Mouse (Mus musculus) stomach, embryonic 15.5 days (tissue): ENCODE results near the gene Sp100. TPM values are rescaled to one million over a fixed set of nuclear protein-coding genes. Genes with fewer than 3 reads are reported as not detected.
"Not testable (repeated sequence)": the region's sequence is repeated elsewhere in the genome, so short reads cannot be mapped to it uniquely, and the experiment has no call there.

Experiments used
- ATAC-seq: fragments of 200-750 bp; cut with Nextera tagmentation; 2 replicates; pipeline ENCODE4 v1.8.0; 2017; ENCODE audit warnings: low read depth, moderate number of reproducible peaks, moderate TSS enrichment; ENCODE audit not compliant: insufficient read depth, low FRiP score
- H3K27ac ChIP-seq: fragments of 300-500 bp; sonication (generic); 2 replicates; pipeline ENCODE4 v1.5.1; 2015; ENCODE audit warnings: mild to moderate bottlenecking, inconsistent platforms
- H3K27me3 ChIP-seq: fragments of 300-500 bp; sonication (generic); replicated peaks from 2 replicates; pipeline ENCODE4 v1.6.1; 2015; ENCODE audit warnings: inconsistent platforms
- H3K36me3 ChIP-seq: fragments of 300-500 bp; sonication (generic); 2 replicates; pipeline ENCODE4 v1.6.1; 2015; ENCODE audit warnings: inconsistent platforms
- H3K4me1 ChIP-seq: fragments of 300-500 bp; sonication (generic); 2 replicates; pipeline ENCODE4 v1.6.1; 2015; ENCODE audit warnings: inconsistent platforms
- H3K4me2 ChIP-seq: fragments of 300-500 bp; sonication (generic); 2 replicates; pipeline ENCODE4 v1.6.1; 2015; ENCODE audit warnings: mild to moderate bottlenecking, inconsistent platforms
- H3K4me3 ChIP-seq: fragments of 300-500 bp; sonication (generic); replicated peaks from 2 replicates; pipeline ENCODE4 v1.5.1; 2015; ENCODE audit warnings: inconsistent platforms
- H3K9ac ChIP-seq: fragments of 300-500 bp; sonication (generic); 2 replicates; pipeline ENCODE4 v1.6.1; 2015; ENCODE audit warnings: inconsistent platforms
- H3K9me3 ChIP-seq: fragments of 300-500 bp; sonication (generic); 2 replicates; pipeline ENCODE4 v1.6.1; 2016; ENCODE audit warnings: inconsistent platforms
- WGBS: fragments of 180-500 bp; shearing (Covaris S2); methylation state at CpG from one replicate; pipeline ENCODE4 v1.1.7; 2015; 5-methylcytosine and 5-hydroxymethylcytosine counted together
- polyA plus RNA-seq: library from polyadenylated mRNA; unstranded; fragments of >200 nt; fragmentation: Nextera tagmentation; extraction: Ambion mirVana; gene quantifications from 2 replicates; pipeline ENCODE4 v1.2.1, GENCODE M21; 2015

Gene Sp100
- 3.9 and 4.2 TPM in 2 replicates for polyA plus RNA-seq

- H3K4me1 ChIP-seq, H3K9ac ChIP-seq, H3K4me2 ChIP-seq, H3K27ac ChIP-seq, H3K4me3 ChIP-seq, H3K36me3 ChIP-seq, H3K27me3 ChIP-seq, H3K9me3 ChIP-seq, ATAC-seq: not testable (repeated sequence)
- 52% methylated on average over 6 of the region's 6 CpGs for WGBS
Measured at GRCm38 (mm10) chr1:85649881-85650280, at the start of gene Sp100. TSS of gene Sp100 (plus strand) at chr1:85649988.

DNA sequence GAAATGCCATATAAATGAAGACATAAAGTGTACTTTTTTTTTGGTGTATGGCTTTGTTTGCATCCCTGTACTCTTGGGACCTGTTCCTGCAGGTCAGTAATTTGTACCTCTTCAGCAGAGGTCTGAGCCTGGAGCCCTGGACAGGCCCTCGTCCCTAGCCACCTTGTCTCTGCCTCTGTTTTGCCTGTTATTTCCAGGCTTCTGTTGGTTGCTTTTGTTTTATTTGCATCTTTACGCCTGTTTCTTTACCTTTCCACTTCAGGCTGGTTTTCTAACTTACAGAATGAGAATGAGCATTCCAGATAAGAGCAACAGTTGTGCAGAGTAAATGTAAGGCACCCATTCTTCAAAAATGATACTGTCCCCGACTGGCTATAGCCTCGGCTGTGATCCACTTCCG, 49.7 kb upstream of the Sp100 start, which contains the start of gene Sp140:
Sp140 (plus strand) TSS at position 301 of the 400 bp plus-strand sequence.
- H3K9me3 ChIP-seq, H3K4me1 ChIP-seq, H3K4me3 ChIP-seq, H3K36me3 ChIP-seq, H3K9ac ChIP-seq, H3K27me3 ChIP-seq, ATAC-seq, H3K27ac ChIP-seq, H3K4me2 ChIP-seq: not testable (repeated sequence)
- whole genome bisulfite sequencing: 50% methylated on average over 1 of the region's 5 CpGs

DNA sequence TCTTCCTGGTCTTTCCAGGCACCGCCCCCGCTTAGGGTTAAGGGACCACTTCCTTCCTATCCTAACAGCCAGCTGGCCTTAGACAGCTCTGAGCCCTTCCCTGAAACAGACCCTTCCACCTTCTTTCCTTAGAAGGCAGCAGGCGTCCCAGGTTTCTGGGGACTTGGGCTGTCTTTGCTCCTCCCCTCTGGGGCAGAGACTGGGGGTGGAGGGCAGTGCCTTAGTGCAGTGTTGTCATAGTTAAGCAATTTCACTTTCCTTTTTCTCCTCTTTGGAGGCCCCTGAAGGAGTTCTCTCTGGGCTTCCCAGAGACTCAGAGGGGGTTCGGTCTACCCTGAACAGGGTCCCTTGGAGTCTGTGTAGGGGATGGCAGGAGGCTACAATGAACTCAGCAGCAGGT, 49.0 kb upstream of the Sp100 start:
- H3K4me1 ChIP-seq, H3K9ac ChIP-seq, H3K4me3 ChIP-seq, ATAC-seq, H3K27me3 ChIP-seq, H3K9me3 ChIP-seq, H3K4me2 ChIP-seq, H3K36me3 ChIP-seq, H3K27ac ChIP-seq: not testable (repeated sequence)
- 53% methylated on average over 4 of the region's 4 CpGs for WGBS

DNA sequence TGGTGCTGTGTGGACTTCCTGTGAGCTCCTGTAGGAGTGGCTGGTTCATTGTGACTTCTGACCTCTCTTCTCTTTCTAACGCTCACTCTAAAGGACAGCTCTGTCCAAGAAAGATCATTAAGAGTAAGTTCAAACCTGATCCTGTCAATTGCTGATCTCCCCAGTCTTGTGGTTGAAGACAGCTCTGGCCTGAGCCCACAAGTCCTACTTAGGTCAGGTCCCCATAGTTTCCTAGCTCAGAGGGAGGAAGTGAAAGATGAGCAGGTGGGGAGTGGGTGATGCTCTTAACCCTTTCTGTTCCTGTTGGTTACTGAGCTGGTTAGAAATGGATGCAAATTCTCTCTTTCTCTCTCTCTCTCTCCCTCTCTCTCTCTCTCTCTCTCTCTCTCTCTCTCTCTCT, 45.4 kb upstream of the Sp100 start:
- H3K36me3 ChIP-seq, H3K9ac ChIP-seq, H3K4me3 ChIP-seq, ATAC-seq, H3K9me3 ChIP-seq, H3K27ac ChIP-seq, H3K4me2 ChIP-seq, H3K4me1 ChIP-seq, H3K27me3 ChIP-seq: not testable (repeated sequence)
- whole genome bisulfite sequencing: 63% methylated on average over 1 of the region's 1 CpGs

GRCm38 (mm10) chr1:85608361-85608760, 41.4 kb upstream of the Sp100 start:
- not testable (repeated sequence) for ATAC-seq, H3K27ac ChIP-seq, H3K36me3 ChIP-seq, H3K9ac ChIP-seq, H3K4me1 ChIP-seq, H3K27me3 ChIP-seq, H3K4me2 ChIP-seq, H3K4me3 ChIP-seq, H3K9me3 ChIP-seq
- 75% methylated on average over 3 of the region's 4 CpGs for WGBS

- H3K36me3 ChIP-seq, ATAC-seq, H3K27me3 ChIP-seq, H3K9me3 ChIP-seq, H3K4me1 ChIP-seq, H3K27ac ChIP-seq, H3K4me3 ChIP-seq, H3K4me2 ChIP-seq, H3K9ac ChIP-seq: not testable (repeated sequence)
- WGBS: no CpG with 5 or more reads among the region's 4 CpGs
Measured at GRCm38 (mm10) chr1:85610581-85610980, 39.2 kb upstream of the Sp100 start.

DNA sequence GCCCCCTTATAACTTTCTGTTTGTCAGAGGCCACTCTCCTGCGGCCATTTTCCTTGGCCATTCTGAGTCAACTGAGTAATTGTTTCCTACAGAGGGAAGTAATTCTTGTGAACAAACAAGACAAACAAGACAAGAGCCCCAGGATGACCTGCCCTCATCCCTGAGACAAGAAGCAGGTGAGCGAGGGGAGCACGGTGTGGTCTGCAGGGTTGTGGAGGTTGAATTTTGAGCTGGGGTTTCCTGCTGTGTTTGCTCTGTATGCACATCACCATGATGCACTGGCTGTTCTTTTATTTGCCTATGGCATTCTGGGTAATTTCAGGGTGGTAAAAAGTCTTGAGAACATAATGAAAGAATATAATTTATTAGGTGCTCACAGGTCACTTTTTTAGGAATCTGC, 34.7 kb upstream of the Sp100 start:
- not testable (repeated sequence) for H3K4me3 ChIP-seq, H3K4me1 ChIP-seq, H3K27ac ChIP-seq, H3K9ac ChIP-seq, H3K9me3 ChIP-seq, H3K27me3 ChIP-seq, H3K36me3 ChIP-seq, ATAC-seq, H3K4me2 ChIP-seq
- WGBS: 91% methylated on average over 3 of the region's 3 CpGs

DNA sequence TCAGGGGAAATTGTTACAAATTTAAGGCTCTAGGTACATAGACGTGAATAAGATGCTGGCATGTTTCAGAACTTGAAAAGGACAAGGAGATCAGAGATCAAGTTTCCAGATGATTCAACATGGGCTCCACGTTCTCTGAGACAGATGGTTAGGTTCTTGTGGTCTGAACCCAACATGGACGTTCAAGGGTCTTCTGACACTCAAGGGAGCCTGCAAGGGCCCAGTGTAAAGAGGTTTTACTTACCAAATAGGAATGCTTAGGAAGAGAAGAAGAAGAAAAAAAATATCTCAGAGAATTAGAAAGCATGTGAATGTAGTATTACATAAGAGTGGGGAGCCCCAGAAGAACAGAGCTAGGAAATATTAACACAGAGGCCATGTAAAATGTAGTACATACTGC, 34.0 kb upstream of the Sp100 start:
- not testable (repeated sequence) for H3K4me2 ChIP-seq, H3K9me3 ChIP-seq, H3K9ac ChIP-seq, H3K4me1 ChIP-seq, H3K4me3 ChIP-seq, ATAC-seq, H3K27me3 ChIP-seq, H3K36me3 ChIP-seq, H3K27ac ChIP-seq
- WGBS: 57% methylated on average over 3 of the region's 3 CpGs

DNA sequence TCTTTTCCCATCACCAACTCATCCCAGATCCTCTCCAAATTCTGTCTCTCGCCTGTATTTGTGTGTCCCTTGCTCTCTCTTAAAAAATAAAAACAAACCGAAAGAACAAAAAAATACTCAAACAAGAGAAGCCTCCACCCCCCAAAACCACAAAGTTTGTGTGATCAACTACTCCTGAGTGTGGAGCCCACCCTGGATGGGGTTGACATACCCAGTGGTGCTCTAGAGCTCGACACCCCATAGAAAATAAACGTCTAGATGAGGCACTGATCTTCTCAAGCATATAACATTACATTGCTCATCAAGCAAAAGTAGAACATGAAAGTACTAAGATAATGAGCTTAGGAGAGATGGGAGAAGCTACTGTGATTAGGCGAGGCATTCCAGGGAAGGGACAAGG, 32.6 kb upstream of the Sp100 start:
- 58% methylated on average over 4 of the region's 5 CpGs for WGBS
- not testable (repeated sequence) for H3K27me3 ChIP-seq, H3K9ac ChIP-seq, H3K4me1 ChIP-seq, H3K27ac ChIP-seq, H3K4me2 ChIP-seq, H3K36me3 ChIP-seq, ATAC-seq, H3K9me3 ChIP-seq, H3K4me3 ChIP-seq

DNA sequence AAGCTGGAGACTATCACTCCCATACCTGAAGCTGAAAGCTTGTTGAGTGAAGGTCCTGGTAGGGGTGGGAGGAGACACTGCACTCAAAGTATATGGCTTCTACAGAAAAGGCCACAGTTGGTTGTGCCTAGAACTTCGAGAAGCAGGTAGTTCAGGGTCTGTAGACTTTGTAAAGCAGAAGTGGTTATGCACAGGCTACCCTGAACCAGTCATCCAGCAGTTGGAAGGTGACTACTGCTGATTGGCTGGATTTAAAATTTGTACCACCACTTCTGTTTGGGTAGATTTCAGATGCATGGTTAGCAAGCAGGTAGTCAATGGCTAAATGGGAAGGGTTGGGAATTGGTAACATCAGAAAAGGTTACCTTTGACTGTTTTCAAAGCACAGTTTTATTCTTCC, 31.1 kb upstream of the Sp100 start:
- H3K9me3 ChIP-seq, H3K4me3 ChIP-seq, H3K9ac ChIP-seq, ATAC-seq, H3K4me1 ChIP-seq, H3K4me2 ChIP-seq, H3K27ac ChIP-seq, H3K27me3 ChIP-seq, H3K36me3 ChIP-seq: not testable (repeated sequence)
- WGBS: 71% methylated on average over 1 of the region's 1 CpGs

GRCm38 (mm10) chr1:85636936-85637335, 12.9 kb upstream of the Sp100 start:
- not testable (repeated sequence) for H3K4me3 ChIP-seq, H3K27me3 ChIP-seq, H3K27ac ChIP-seq, H3K9ac ChIP-seq, ATAC-seq, H3K36me3 ChIP-seq, H3K4me1 ChIP-seq, H3K4me2 ChIP-seq, H3K9me3 ChIP-seq
- WGBS: 61% methylated on average over 3 of the region's 3 CpGs

- not testable (repeated sequence) for H3K36me3 ChIP-seq, H3K4me3 ChIP-seq, H3K27me3 ChIP-seq, H3K27ac ChIP-seq, H3K9me3 ChIP-seq, H3K9ac ChIP-seq, ATAC-seq, H3K4me2 ChIP-seq, H3K4me1 ChIP-seq
- 78% methylated on average over 4 of the region's 4 CpGs for WGBS
Measured at GRCm38 (mm10) chr1:85638144-85638543, 11.6 kb upstream of the Sp100 start.

DNA sequence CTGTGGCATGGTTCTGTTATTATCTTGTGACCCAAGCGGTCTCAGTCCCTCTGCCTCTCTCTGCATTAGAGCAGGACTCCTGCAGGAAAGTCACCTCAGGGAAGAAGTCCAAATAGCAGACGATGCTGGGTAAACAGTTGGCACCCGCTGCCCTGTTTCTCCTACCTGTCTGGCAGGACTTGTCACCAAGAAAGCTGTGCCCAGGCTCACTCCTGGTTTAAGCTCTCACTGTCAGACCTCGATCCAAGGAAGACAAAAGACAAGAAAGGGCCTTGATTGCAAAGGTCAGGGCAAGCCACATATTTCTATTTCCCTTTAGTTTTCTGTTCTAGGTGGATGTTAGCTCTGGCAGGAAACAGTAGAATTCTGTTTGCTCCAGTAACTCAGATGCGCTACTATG, 736 bp downstream of the Sp100 start:
- not testable (repeated sequence) for H3K36me3 ChIP-seq, H3K9me3 ChIP-seq, H3K27ac ChIP-seq, H3K4me3 ChIP-seq, H3K4me2 ChIP-seq, H3K9ac ChIP-seq, H3K4me1 ChIP-seq, ATAC-seq, H3K27me3 ChIP-seq
- WGBS: 71% methylated on average over 4 of the region's 5 CpGs
